Mouse (Mus musculus) kidney, adult 2 months (tissue): ENCODE data around the gene Iqcf3. TPM values are rescaled to one million over a fixed set of nuclear protein-coding genes. Genes with fewer than 3 reads are reported as not detected.
A peak's percentile ranks its signal among the peaks of the same experiment; 100 is the strongest.

Source experiments
- DNase-seq: peaks from one replicate; pipeline ENCODE4 v3.0.0; 2021
- H3K27ac ChIP-seq: fragments of 200-500 bp; 2 replicates; pipeline ENCODE4 v1.5.1; 2012; ENCODE audit warnings: low read depth, low read length, control low read depth, inconsistent platforms; ENCODE audit not compliant: insufficient read depth
- H3K27me3 ChIP-seq: fragments of 200-500 bp; replicated peaks from 2 replicates; pipeline ENCODE4 v1.6.1; 2012; ENCODE audit warnings: mild to moderate bottlenecking, moderate library complexity, low read length, inconsistent platforms; ENCODE audit not compliant: control insufficient read depth, insufficient read depth
- H3K36me3 ChIP-seq: fragments of 200-500 bp; 2 replicates; pipeline ENCODE4 v1.6.1; 2012; ENCODE audit warnings: mild to moderate bottlenecking, moderate library complexity, low read length, inconsistent platforms; ENCODE audit not compliant: control insufficient read depth, insufficient read depth
- H3K4me1 ChIP-seq: fragments of 200-500 bp; 2 replicates; pipeline ENCODE4 v1.6.1; 2011; ENCODE audit warnings: low read length; ENCODE audit not compliant: control insufficient read depth, insufficient read depth
- H3K4me3 ChIP-seq: fragments of 200-500 bp; 2 replicates; pipeline ENCODE4 v1.5.1; 2011; ENCODE audit warnings: mild to moderate bottlenecking, low read depth, low read length, control low read depth; ENCODE audit not compliant: insufficient read depth
- CTCF ChIP-seq: fragments of 200-500 bp; conservative IDR thresholded peaks from 2 replicates; pipeline ENCODE4 v1.5.1; 2011; ENCODE audit warnings: low read depth, mild to moderate bottlenecking, control low read depth, low read length, moderate library complexity, mixed read lengths; ENCODE audit not compliant: insufficient read depth, insufficient read length
- POLR2A ChIP-seq: fragments of 200-500 bp; IDR thresholded peaks from one replicate; pipeline ENCODE4 v1.6.1; 2011; ENCODE audit warnings: low read depth, low read length, control low read depth
- WGBS: fragments of 180-500 bp; shearing (Covaris S2); methylation state at CpG from one replicate; pipeline ENCODE4 v1.1.7; 2018; 5-methylcytosine and 5-hydroxymethylcytosine counted together
- polyA plus RNA-seq: library from polyadenylated mRNA; depleted of rRNA; stranded (reverse); fragments of >200 nt; gene quantifications from 2 replicates; pipeline ENCODE4 v1.2.3, GENCODE M21; 2012

The Iqcf3 gene
- polyA plus RNA-seq, 1 experiment, result 0.06 TPM

DNA sequence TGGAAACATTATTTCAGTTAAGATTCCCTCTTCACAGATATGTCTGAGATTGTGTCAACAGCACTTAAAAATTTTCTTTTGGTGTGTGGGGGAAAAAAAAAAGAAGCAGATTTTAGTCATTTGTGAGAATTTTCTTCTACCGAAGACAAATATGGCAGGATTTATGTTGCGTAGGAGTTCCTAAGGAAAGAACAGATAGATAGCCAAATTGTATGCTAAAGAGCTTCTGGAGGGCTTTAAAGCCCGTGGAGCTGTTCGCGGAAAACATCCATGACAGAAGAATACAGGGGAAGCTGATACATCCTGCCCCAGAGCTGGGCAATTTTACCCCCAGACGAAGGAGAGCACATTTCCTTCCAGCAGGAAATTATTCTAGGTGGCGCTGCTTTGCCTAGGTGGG lies 18.6 kb upstream of the Iqcf3 start:
- Histone ChIP-seq H3K4me1 (no peaks in the 10 kb centered on the region), H3K27ac (no peak overlapping the region), H3K36me3 (no peaks in the 10 kb centered on the region), H3K4me3 (no peak overlapping the region), H3K27me3 (no peaks in the 10 kb centered on the region)
- DNase-seq, result no peak
- 74% methylated on average over 7 of the region's 7 CpGs for WGBS
- TF ChIP-seq POLR2A, result no peak
- no peak for TF ChIP-seq CTCF

DNA sequence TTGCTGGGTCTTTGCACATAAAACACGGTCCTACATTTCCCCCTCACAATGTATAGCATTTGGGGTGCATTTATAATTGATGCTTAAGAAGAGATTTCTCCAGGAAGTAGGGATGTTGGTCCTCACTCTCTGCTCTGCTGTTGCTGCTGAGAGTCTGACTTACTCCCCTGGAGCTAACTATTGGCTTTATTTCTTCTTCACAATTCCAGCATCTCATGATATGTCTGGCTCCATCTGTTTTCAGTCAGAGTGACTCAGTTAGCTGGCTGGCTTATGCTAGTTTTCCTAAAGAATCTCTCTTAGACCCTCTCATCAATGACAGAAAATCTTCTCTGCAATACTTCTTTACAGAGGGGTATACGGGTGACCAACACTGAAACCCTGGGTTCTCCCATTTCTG lies 14.7 kb upstream of the Iqcf3 start:
- no peak overlapping the region for H3K4me3 ChIP-seq
- H3K27ac ChIP-seq, result no peak overlapping the region
- no peaks in the 10 kb centered on the region for H3K36me3 ChIP-seq
- H3K27me3 ChIP-seq, result no peaks in the 10 kb centered on the region
- no peaks in the 10 kb centered on the region for H3K4me1 ChIP-seq
- no peak for TF ChIP-seq CTCF
- no peak for TF ChIP-seq POLR2A
- DNase-seq, result no peak
- WGBS, result 88% methylated on average over 2 of the region's 2 CpGs

DNA sequence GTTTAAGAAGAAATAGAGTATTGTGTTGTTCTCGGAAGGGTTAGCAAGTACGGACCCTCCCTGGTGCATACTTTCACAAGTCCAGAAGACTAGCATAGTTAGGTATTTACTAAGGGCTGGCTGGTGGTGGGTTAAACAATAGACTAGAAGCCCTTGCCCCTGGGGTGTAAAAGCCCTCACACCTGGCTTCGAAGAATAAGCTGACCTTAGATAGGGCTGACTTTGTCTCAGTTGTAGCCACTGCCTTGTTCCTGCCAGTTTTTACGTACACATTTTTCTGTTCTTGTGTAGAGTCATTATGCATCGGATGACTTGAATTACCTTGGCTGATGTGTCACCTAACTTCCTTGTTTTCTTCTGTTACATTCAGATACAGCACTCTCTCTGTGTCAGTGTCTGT lies 11.9 kb upstream of the Iqcf3 start:
- Histone ChIP-seq H3K27ac (no peak overlapping the region), H3K36me3 (no peaks in the 10 kb centered on the region), H3K4me3 (no peak overlapping the region), H3K27me3 (no peaks in the 10 kb centered on the region), H3K4me1 (no peaks in the 10 kb centered on the region)
- 79% methylated on average over 5 of the region's 5 CpGs for WGBS
- TF ChIP-seq CTCF (no peak), POLR2A (no peak)
- no peak for DNase-seq

DNA sequence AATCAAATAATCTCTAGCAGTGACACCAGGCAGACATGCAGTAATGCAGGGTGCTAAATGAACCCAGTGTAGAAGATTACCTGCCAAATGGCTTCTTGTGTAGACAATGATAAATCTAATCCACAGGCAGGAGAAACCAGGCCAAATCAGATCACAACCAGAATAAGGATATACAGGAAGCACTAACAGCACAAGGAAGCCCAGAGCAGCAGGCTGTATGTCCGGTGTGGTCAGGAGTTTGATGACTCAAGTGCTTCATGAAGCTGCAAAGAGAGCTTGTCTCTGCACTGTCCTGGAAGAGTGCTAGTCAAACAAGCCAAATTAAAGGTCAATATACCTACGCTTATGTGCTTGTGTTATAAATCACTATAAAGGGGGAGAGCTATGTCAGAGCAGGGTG lies 10.8 kb upstream of the Iqcf3 start:
- DNase-seq, result no peak
- no peaks in the 10 kb centered on the region for H3K27me3 ChIP-seq
- H3K4me1 ChIP-seq, result no peaks in the 10 kb centered on the region
- TF ChIP-seq CTCF, result no peak
- no peak for TF ChIP-seq POLR2A
- no peak overlapping the region for H3K4me3 ChIP-seq
- H3K36me3 ChIP-seq, result no peaks in the 10 kb centered on the region
- no peak overlapping the region for H3K27ac ChIP-seq
- WGBS, result 76% methylated on average over 2 of the region's 2 CpGs

- no peak within 1 kb of the TSS for H3K27ac ChIP-seq
- H3K4me3 ChIP-seq, result no peak within 1 kb of the TSS
- H3K4me1 ChIP-seq, result no peaks in the 10 kb centered on the region
- DNase-seq, result no peak
- TF ChIP-seq CTCF (no peak), POLR2A (no peak)
- H3K36me3 ChIP-seq, result no peaks in the 10 kb centered on the region
- H3K27me3 ChIP-seq, result no peaks in the 10 kb centered on the region
- WGBS, result 87% methylated on average over 7 of the region's 7 CpGs
These were observed 9.5 kb upstream of the Iqcf3 start, which contains the start of gene Iqcf4 for GRCm38 (mm10) chr9:106570896-106571295. Iqcf4 (minus strand) TSS chr9:106570996.

DNA sequence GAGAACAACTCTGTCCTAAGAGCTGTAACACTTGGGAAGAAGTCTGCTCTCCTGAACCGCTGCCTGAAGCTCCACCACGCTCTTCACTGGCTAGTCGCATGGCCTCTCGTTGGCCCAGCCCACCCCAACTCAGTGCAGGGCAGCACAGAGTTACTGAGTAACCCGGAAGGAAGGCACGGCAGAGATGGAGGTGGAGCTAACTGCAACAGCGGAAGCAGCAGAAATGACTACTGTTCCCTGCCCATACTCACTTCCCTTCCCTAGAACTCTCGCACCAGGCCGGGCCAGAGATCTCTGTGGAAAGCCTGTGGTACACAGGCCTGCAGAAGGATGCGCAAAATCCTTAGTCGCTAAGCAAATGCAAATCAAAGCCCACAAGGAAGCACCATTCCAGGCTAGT lies 5.0 kb upstream of the Iqcf3 start:
- 40% methylated on average over 11 of the region's 11 CpGs for WGBS

GRCm38 (mm10) chr9:106564025-106564424 lies 2.6 kb upstream of the Iqcf3 start:
- H3K36me3 ChIP-seq, result no peaks in the 10 kb centered on the region
- TF ChIP-seq CTCF (no peak), POLR2A (no peak)
- no peak overlapping the region for H3K27ac ChIP-seq
- no peaks in the 10 kb centered on the region for H3K4me1 ChIP-seq
- no peak overlapping the region for H3K4me3 ChIP-seq
- H3K27me3 ChIP-seq, result no peaks in the 10 kb centered on the region
- no peak for DNase-seq
- 52% methylated on average over 8 of the region's 8 CpGs for WGBS

More for the DNA sequence above, 5.0 kb upstream of the Iqcf3 start:
- no peaks in the 10 kb centered on the region for H3K4me1 ChIP-seq
- no peak for TF ChIP-seq POLR2A
- no peak for TF ChIP-seq CTCF
- no peaks in the 10 kb centered on the region for H3K27me3 ChIP-seq
- H3K36me3 ChIP-seq, result no peaks in the 10 kb centered on the region
- peak; percentile 63 for DNase-seq
- H3K4me3 ChIP-seq, result no peak overlapping the region
- H3K27ac ChIP-seq, result no peak overlapping the region

- no peak for DNase-seq
- H3K4me3 ChIP-seq, result no peak overlapping the region
- WGBS, result 88% methylated on average over 11 of the region's 11 CpGs
- no peaks in the 10 kb centered on the region for H3K27me3 ChIP-seq
- no peak overlapping the region for H3K27ac ChIP-seq
- H3K4me1 ChIP-seq, result no peaks in the 10 kb centered on the region
- no peaks in the 10 kb centered on the region for H3K36me3 ChIP-seq
- no peak for TF ChIP-seq CTCF
- no peak for TF ChIP-seq POLR2A
These were observed 860 bp upstream of the Iqcf3 start for GRCm38 (mm10) chr9:106562291-106562690.
